Mouse (Mus musculus): ENCODE measurements around the gene Grik4.

DNA sequence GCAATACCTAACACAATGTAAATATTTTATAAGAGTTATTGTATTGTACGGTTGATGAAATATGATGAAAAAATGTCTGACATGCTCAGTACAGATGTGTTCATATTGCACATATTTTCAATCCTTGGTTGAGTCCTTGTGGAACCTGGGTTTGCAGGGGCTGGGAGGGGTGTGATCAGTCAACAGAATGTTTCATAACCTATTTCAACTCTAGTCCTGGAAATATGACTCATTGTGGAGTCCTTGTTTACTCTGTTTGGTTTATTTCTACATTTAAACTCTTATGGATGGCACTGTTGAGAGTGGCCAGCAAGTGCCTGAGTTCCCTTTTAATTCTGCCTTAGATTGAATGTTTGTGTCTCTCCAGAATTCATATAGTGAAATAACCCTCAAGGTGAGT, 459.6 kb downstream of the Grik4 start:
- TF ChIP-seq POLR2A (IDR thresholded peaks at IDR 0.05; ENCODE audit: borderline replicate concordance, extremely low read depth, insufficient read depth, insufficient read length, poor library complexity, severe bottlenecking) (no peak), CTCF (IDR thresholded peaks at IDR 0.05; ENCODE audit: borderline replicate concordance, extremely low read depth, insufficient read depth, insufficient read length) (no peak)

Data from brain, embryonic 14.5 days (tissue).